Mouse (Mus musculus): Measurements from ENCODE around the gene Trpm4. TPM values are rescaled to one million over a fixed set of nuclear protein-coding genes. Genes with fewer than 3 reads are reported as not detected.

The Trpm4 gene
- 14.1 and 16.0 TPM in 2 replicates for polyA plus RNA-seq (2012; ENCODE audit: insufficient read depth, insufficient read length, missing spikeins)

DNA sequence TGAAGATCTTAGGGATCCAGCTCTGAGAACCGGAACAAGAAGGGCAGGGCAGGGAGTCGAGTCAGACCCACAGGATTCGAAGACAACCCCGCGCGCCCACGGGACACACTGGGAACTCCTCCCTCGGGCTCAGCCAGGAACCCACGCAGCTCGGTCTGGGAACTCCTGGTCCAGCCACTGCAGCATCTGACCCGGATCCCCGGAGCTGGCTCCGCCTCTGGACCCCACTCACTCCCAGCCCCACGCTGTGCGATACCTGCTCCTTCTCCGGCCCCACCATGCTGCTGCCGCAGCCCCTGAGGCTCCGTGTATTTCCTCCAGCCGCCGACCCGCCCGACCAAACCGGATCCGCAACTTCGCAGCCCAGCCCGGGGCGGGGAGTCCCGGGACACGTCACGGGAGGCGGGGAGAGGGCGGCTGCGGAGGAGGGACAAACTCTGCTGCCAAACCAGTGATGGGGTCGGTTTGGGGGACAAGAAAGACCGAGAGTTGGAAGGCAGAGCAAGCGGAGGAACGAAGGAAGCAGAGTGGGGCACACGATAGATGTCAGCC lies at the start of gene Trpm4:
Gene Trpm4, minus strand, starts transcription at position 350 of the 552 bp plus-strand sequence.
- H3K4me3 ChIP-seq (ENCODE audit: insufficient read depth, low read length), result peak within 1 kb of the TSS; percentile 61
- TF ChIP-seq CTCF (IDR thresholded peaks at IDR 0.05; ENCODE audit: low read depth, low read length) (no peak), POLR2A (IDR thresholded peaks at IDR 0.05; ENCODE audit: borderline replicate concordance, low read depth, low read length) (no peak)

DNA sequence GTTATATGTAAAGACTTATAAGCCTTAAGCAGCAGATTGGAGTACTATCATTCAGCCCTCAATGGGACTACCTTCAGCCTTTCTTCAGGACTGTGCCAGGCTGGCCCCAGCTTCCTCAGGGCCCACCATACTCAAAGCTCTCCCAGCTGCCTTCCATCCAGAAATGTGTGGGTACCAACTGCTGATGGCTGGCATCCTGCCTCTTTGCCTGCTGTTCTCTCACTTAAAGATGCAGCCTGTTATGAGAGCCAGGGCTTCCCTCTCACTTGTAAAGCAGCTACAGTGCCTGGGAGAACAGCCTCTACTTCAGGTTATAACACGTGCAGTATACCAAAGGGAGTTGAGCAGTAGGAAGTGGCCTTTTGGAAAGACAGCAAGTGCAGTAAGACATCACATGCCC lies 42.5 kb upstream of the Trpm4 start:
- TF ChIP-seq POLR2A (IDR thresholded peaks at IDR 0.05; ENCODE audit: borderline replicate concordance, low read depth, low read length), result no peak
- TF ChIP-seq CTCF (IDR thresholded peaks at IDR 0.05; ENCODE audit: low read depth, low read length), result no peak
- Histone ChIP-seq H3K4me1 (ENCODE audit: control insufficient read depth, insufficient read depth, low read length) (no peaks in the 10 kb centered on the region), H3K4me3 (ENCODE audit: insufficient read depth, low read length) (no peak overlapping the region), H3K27ac (ENCODE audit: insufficient read depth, low read depth, low read length) (no peak overlapping the region)

More for the DNA sequence above, at the start of gene Trpm4:
- H3K27ac ChIP-seq (ENCODE audit: insufficient read depth, low read depth, low read length), result no peak within 1 kb of the TSS
- H3K4me1 ChIP-seq (ENCODE audit: control insufficient read depth, insufficient read depth, low read length), result no peaks in the 10 kb centered on the region

DNA sequence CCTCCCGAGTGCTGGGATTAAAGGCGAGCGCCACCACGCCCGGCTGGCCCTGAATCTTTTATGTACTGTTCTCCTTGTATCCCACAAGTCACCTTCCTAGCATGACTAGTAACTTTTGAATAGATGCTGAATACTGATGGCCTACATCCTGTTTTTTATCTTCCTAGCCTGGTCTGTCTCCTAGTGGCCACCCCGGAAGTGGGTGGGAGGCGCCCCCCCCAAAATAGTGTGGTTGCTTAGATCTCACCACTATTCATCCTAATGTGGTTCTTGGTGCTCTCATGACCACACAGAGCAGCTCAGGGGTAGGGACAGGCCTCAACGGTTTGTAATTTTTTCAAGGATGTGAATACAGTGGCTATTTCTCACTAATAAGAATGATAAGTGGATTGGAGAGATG lies 41.0 kb upstream of the Trpm4 start:
- 0 out of 2 replicates have a peak, but pooled peaks cover 3% of the 10 kb centered on the region for H3K4me1 ChIP-seq (ENCODE audit: control insufficient read depth, insufficient read depth, low read length)
- H3K4me3 ChIP-seq (ENCODE audit: insufficient read depth, low read length), result no peak overlapping the region
- no peak overlapping the region for H3K27ac ChIP-seq (ENCODE audit: insufficient read depth, low read depth, low read length)
- TF ChIP-seq CTCF (IDR thresholded peaks at IDR 0.05; ENCODE audit: low read depth, low read length) (no peak), POLR2A (IDR thresholded peaks at IDR 0.05; ENCODE audit: borderline replicate concordance, low read depth, low read length) (no peak)

DNA sequence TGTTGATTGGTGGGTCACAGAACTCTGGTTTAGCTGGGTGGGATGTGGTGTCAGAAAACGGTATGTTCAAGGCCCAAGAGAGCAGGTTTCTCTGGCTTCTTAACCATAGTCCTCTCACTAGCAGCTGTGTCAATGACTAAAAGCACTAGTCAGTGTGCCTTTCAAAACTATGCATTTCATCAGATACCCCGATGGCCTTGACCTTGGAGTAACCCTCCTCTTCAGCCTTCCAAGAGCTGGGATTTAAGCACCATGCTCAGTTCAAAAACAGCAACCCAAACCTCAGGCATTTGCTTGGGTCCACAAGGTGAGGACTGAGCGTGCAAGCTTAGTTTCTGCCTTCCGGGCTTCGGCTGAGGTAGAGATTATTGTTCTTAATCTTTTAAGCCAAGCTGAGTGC lies 38.8 kb upstream of the Trpm4 start:
- Histone ChIP-seq H3K27ac (ENCODE audit: insufficient read depth, low read depth, low read length) (no peak overlapping the region), H3K4me1 (ENCODE audit: control insufficient read depth, insufficient read depth, low read length) (0 out of 2 replicates have a peak, but pooled peaks cover 3% of the 10 kb centered on the region), H3K4me3 (ENCODE audit: insufficient read depth, low read length) (no peak overlapping the region)
- no peak for TF ChIP-seq POLR2A (IDR thresholded peaks at IDR 0.05; ENCODE audit: borderline replicate concordance, low read depth, low read length)
- no peak for TF ChIP-seq CTCF (IDR thresholded peaks at IDR 0.05; ENCODE audit: low read depth, low read length)

DNA sequence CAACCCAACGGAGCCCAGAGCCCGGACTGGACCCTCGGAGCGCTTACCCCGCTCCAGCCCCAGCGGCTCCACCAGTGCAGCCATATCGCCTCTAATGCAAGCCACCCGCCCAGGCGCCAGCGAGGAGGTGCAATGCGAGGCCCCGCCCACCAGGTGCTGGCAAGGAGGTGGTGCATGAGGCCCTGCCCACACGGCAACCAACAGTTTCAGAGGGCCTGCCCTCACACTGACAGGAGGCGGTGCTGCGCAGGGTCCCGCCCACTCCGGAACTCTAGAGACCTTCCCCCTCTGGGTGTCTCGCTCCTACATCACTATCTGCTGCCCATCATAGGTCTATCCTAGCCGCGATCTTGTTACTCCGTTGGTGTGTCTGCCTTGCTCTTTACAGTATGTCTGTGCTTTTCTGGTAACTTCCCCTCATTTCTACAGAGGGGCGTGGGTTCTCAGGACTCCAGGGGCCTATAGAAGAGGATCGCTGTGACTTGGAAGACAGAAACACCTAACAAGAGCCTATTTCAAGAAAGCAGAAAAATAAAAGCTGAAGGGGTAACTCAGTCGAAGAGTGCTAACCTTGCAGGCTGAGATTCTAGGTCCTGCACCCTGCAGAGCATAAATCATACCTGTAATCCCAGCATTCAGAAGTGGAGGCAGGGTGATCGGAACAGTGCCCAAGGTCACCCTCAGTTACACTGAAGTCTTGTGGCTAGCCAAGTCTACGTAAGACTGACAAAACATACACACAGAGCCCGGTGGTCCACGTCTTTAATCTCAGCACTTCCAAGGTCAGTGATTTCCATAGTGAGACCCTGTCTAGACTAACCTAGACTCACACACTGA lies 37.1 kb upstream of the Trpm4 start, which contains the start of gene Lin7b:
Gene Lin7b, minus strand, starts transcription at position 109 of the 837 bp plus-strand sequence.
- Histone ChIP-seq H3K27ac (ENCODE audit: insufficient read depth, low read depth, low read length) (no peak within 1 kb of the TSS), H3K4me1 (ENCODE audit: control insufficient read depth, insufficient read depth, low read length) (0 out of 2 replicates have a peak, but pooled peaks cover 3% of the 10 kb centered on the region), H3K4me3 (ENCODE audit: insufficient read depth, low read length) (peak within 1 kb of the TSS; percentile 59)
- no peak for TF ChIP-seq POLR2A (IDR thresholded peaks at IDR 0.05; ENCODE audit: borderline replicate concordance, low read depth, low read length)
- TF ChIP-seq CTCF (IDR thresholded peaks at IDR 0.05; ENCODE audit: low read depth, low read length), result no peak

DNA sequence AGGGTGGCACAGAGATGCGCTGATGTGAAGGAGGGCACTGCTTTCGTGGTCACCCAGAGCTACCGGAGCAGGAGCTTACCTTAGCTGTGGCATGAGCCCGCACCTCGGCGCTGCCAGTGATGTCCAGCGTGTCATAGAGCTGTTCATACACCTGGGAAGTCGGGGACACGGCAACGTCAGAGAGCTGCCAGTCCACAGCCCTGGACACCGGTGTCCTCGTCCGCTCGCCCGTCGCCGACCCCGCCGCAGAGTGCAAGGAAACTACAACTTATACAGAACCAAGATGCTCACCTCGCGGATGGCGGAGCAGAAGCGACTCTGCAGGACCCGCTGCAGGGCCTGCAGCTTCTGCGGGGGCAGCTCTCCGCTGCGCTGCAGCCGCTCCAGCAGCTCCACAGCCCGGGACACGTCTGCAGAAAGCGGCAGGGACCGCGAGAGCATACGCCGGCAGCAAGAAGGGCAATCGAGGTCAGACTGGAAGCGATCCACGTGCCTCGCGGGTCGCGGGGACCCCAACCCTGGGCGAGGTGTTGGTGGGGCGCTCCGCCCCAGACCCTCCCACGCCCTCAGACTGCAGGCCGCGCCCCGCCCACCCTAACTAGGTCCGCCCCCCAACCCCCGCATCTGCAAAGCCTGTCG lies 36.4 kb upstream of the Trpm4 start:
- Histone ChIP-seq H3K4me3 (ENCODE audit: insufficient read depth, low read length) (peak overlapping the region; percentile 59), H3K4me1 (ENCODE audit: control insufficient read depth, insufficient read depth, low read length) (0 out of 2 replicates have a peak, but pooled peaks cover 3% of the 10 kb centered on the region), H3K27ac (ENCODE audit: insufficient read depth, low read depth, low read length) (no peak overlapping the region)
- no peak for TF ChIP-seq POLR2A (IDR thresholded peaks at IDR 0.05; ENCODE audit: borderline replicate concordance, low read depth, low read length)
- TF ChIP-seq CTCF (IDR thresholded peaks at IDR 0.05; ENCODE audit: low read depth, low read length), result no peak

DNA sequence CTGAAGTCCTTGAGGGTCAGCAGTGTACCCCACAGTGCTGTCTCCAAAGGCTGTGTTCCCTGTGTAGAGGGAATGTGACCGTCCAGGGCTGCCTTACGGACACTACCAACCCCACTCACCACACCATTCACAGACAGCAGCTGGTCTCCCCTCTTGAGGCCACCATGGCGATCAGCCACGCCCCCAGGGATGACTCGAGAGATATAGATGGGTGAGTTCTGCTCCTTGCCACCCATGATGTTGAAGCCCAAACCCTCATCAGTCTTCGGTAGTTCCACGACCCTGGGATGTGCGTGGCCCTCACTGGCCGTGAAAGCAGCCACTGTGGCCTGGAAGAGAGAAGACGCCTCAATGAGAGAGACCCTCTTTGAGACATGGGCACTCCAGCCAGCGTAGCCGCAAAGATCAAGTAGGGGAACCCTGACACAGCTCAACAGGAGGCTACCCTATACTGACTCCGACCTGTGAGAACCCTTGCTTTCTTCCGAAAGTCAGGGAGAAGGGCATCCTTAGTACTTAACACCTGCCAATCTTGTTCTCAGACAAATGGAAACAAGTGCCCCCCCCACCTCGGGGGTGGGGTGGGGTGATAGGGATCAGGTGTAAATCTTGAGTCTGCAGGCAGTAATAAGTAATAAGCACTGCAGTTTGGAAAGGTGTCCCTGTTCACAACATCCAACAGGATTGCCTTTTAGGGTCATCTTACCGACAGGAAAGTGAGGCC lies 35.6 kb upstream of the Trpm4 start:
- H3K27ac ChIP-seq (ENCODE audit: insufficient read depth, low read depth, low read length), result no peak overlapping the region
- H3K4me3 ChIP-seq (ENCODE audit: insufficient read depth, low read length), result no peak overlapping the region
- 0 out of 2 replicates have a peak, but pooled peaks cover 3% of the 10 kb centered on the region for H3K4me1 ChIP-seq (ENCODE audit: control insufficient read depth, insufficient read depth, low read length)
- no peak for TF ChIP-seq CTCF (IDR thresholded peaks at IDR 0.05; ENCODE audit: low read depth, low read length)
- no peak for TF ChIP-seq POLR2A (IDR thresholded peaks at IDR 0.05; ENCODE audit: borderline replicate concordance, low read depth, low read length)

DNA sequence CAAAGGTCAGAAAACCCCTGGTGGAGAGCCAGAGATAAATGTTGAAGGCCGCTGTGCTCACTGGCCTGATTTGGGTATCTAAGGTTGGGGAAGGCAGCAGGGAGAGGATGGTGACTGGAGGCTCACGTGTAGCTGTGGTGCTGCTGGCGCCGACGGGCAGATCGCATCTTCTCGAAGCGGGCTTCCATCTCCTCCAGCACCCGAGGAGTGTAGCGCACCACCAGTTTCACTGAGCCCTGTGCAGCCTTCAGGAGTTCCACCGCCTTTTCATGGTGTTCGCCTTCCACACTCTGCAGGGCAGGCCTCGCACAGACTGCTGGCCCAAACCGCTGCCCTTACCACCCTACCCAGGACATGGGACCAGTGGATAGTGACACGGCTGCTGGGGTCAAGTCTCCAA lies 34.6 kb upstream of the Trpm4 start:
- Histone ChIP-seq H3K4me1 (ENCODE audit: control insufficient read depth, insufficient read depth, low read length) (0 out of 2 replicates have a peak, but pooled peaks cover 3% of the 10 kb centered on the region), H3K27ac (ENCODE audit: insufficient read depth, low read depth, low read length) (no peak overlapping the region), H3K4me3 (ENCODE audit: insufficient read depth, low read length) (no peak overlapping the region)
- TF ChIP-seq CTCF (IDR thresholded peaks at IDR 0.05; ENCODE audit: low read depth, low read length) (no peak), POLR2A (IDR thresholded peaks at IDR 0.05; ENCODE audit: borderline replicate concordance, low read depth, low read length) (no peak)

Data from bone marrow macrophage, adult 2 months (primary cell).